Mouse (Mus musculus) heart, postnatal 10 days (tissue): Measurements from ENCODE around the gene Neurod2. TPM values are rescaled to one million over a fixed set of nuclear protein-coding genes. Genes with fewer than 3 reads are reported as not detected.
A peak's percentile ranks its signal among the peaks of the same experiment; 100 is the strongest.

ENCODE experiments used
- DNase-seq, 2 experiments: peaks; one replicate each; pipeline ENCODE4 v3.0.0; 2021
- intact Hi-C: fragments of 180-260 bp; cut with DNase I; formaldehyde crosslinking; loops from one replicate; pipeline ENCODE4 v1.15.1; 2025
- total RNA-seq, 2 experiments: library from RNA; stranded (reverse); gene quantifications; 2 replicates each; pipeline ENCODE4 v1.2.3; 2021

Neurod2 gene
- total RNA-seq, 2 experiments from 2014 or later, result not detected

- intact Hi-C loops, result no loop called here
- DNase-seq, result no peak
Measured at GRCm38 (mm10) chr11:98320381-98320780, 9.1 kb downstream of the Neurod2 start.

DNA sequence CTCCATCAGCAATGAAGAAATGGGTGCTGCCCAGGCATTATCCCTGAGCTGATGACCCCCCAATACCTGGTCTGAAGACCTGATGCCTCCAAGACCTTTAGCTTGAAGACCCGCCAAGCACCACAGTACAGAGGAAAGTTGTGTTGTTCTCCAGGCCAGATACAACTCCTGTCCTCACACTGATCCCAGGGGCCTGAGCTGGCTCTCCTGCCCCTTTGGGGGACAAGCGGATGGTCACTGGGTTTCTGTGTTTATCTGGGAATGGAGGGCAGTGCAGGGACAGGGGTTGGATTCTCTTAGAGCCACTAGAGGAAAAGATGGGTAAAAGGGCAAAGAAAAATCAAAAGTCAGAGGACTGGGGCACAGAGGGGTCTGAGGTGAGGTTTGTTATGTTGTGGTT is 9.5 kb downstream of the Neurod2 start:
- DNase-seq, result no peak
- intact Hi-C loops, result no loop called here

DNA sequence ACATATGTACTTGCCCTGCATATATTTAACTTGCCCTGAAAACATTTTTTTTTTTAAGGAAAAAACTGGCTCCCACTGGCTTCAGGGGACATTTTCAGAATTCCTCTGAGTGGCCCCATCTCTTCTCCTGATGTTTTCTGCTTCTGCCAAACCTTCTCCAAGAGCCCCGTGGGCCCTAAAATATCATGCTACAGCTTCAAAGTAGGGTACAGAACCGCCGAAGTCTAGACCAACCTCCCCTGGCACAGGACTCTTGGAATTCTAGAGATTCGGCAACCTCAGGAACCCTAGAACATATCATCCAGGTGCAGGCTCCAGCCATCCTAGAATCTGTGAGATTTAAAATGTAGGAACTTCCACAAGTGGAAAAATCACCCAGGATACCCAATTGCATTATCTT is 9.9 kb downstream of the Neurod2 start:
- DNase-seq, result no peak
- intact Hi-C loops, result no loop called here

DNA sequence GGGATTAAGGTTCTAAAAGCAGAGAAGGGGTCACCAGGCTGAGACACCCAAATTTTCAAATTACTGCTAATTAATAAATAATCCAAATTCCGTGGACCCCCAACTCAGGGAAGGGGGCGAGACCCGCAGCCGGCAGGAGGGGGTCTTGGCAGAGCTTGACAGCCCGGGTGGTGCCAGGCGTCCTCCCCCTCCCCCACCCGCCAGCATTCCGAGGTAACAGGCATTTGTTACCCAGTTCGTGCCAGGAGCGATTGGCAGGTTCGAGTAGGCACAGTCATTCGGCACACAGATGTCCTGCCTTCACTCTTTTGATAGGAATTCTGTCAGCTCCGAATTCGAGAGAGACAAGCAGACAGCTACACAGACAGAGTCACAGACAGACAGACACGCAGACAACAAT is 10.3 kb downstream of the Neurod2 start:
- DNase-seq, result no peak
- intact Hi-C loops, result no loop called here

GRCm38 (mm10) chr11:98318421-98319116 is 10.9 kb downstream of the Neurod2 start:
- intact Hi-C loops, result no loop called here
- no peak for DNase-seq

DNA sequence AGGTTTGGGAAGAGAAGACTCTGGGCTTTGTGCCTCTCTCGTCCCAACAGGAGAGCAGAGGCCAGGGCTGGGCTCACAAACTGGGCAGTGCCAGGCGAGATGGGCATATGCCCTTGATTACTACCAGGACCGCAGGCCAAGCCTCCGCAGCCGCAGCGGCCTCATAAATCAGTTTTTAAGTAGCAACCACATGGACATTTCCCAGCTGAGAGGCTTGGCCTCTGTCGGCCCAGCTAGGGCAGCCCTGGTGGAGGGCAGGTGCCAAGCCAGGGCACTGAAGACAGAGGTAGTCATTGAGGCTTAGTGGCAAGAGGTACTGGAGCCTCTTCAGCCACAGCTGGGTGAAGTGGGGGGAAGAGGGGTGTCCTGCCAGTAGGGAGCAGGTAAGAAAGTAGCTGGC is 12.0 kb downstream of the Neurod2 start:
- intact Hi-C loops, result no loop called here
- no peak for DNase-seq

GRCm38 (mm10) chr11:98313790-98314323 is 15.6 kb downstream of the Neurod2 start:
- intact Hi-C loops, result no loop called here
- peak; percentile 70 to 86 for DNase-seq

DNA sequence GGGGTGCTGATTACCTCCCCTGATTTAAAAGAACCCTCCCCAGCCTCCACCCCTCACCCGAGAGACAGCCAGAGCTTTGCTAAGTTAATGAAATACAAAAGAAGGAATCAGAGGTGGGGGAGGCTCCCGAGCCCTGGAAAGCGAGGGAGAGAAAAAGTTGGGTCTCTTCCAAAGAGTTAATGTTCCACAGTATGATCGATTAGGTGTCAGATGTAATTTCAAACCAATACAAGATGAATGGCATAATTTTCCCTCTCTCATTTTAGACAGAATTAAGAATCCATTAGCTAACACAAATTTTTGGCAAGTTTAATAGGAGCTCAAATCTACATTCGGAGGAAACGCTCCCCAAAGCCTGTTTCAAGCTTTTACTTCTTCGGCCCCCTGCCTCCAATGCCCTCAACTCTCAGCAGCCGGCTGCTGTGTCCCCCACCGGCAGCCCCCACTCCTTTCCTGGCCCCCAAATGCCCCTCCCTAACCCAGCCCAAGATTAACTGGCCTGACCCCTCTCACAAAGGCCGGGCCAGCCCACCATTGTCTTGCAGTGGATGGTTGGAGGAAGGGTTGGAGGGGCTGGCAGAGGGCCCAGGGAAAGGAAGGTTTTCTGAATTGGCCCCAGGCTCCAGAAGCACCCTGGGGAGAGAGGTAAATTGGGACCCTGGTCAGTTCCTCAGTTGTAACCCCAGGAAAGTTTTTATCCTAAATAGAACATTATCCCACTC is 30.8 kb downstream of the Neurod2 start:
- peak; percentile 34 to 52 for DNase-seq
- intact Hi-C loops, result no loop called here

DNA sequence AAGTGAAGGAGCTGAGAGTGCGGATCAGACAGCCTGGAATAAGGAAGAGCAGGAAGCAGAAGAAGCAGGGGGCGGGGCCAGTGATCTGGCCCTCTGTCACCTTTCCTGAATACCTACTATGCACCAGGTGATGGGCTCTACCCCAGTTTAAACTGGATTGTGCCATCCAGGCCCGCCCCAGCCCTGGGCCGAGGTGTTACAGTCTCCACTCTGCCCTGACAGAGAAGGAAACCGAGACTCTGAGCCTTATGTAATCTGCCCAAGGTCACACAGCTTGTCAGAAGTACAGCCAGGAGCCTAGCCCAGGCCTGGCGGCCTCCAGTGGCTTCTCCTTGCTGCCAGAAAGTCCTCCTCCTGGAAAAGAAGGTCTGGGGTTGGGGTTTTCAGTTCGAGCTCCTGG is 31.7 kb downstream of the Neurod2 start:
- intact Hi-C loops, result no loop called here
- DNase-seq, result no peak

DNA sequence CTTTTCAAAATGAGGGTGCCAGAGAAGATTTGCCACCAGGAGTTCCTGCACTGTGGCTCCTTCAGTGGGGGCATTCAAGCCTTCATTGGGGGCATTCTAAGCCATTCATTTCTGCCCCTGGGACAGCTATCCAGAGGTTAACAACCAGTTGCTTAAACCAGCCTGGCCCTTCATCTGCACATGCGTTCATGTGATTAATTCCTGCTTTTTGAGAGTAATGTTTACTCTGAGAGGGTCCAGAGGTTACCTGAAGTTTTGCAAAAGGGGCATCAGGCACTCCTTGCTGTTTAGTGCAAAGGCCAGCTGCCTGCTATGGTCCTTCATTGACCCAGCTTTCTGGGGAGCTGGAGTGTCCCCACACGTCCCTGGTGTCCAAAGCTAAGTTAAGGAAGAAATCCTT is 32.5 kb downstream of the Neurod2 start:
- no peak for DNase-seq
- intact Hi-C loops, result no loop called here

GRCm38 (mm10) chr11:98296277-98296676 is 33.2 kb downstream of the Neurod2 start:
- intact Hi-C loops, result no loop called here

DNA sequence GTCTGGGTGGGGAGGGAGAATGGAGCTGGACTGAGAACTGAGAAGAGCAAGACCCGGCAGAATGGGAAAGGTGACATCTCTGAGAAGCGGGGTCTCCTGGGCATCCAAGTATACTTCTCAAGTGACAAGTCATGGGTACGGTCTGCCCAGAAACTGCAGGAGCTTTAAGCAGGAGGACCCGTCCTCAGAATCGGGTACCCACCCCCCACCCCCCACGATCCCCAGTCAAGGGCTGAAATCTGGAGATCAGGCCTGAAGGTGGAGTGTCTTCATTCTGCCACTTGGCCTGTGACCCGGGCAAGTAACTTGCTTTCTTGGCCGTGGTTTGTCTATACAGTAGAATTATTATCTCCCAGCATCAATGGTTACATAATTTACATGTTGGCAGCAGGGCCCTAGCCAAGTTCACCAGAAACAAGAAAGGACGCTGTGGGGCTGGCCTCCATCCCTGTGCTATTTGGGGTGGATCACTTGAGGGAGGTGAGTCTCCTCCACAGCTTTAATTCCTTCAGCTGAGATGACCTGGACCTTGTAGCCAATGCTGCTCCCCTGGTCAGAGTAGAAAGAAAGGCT is 34.3 kb downstream of the Neurod2 start:
- intact Hi-C loops, result no loop called here
- no peak for DNase-seq

More at GRCm38 (mm10) chr11:98296277-98296676, 33.2 kb downstream of the Neurod2 start:
- peak in 1 of 2 experiments; percentile 45 for DNase-seq

GRCm38 (mm10) chr11:98294188-98295012 is 35.0 kb downstream of the Neurod2 start:
- intact Hi-C loops, result no loop called here
- peak; percentile 74 to 79 for DNase-seq

GRCm38 (mm10) chr11:98293070-98293469 is 36.4 kb downstream of the Neurod2 start:
- intact Hi-C loops, result no loop called here
- DNase-seq, result no peak

DNA sequence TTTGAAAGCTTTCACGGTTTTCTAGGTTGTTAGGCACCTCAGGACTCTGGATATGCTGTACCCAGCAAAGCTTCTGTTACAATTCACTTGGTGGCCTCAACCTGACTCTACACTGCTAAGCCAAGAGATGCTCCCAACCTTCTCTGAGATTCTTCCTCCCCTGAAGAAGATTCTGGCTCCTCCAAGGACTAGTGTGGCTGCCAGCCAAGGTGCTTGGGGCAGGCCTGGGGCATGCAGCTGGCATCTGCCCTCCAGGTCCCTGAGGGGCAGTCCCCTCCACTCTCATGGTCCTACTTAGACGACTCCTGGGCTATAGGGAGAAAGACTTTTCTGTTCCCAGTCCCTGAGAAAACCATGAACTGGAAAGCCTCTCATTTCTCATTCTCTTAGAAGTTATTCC is 38.5 kb downstream of the Neurod2 start:
- DNase-seq, result no peak
- intact Hi-C loops, result no loop called here

GRCm38 (mm10) chr11:98289873-98290272 is 39.6 kb downstream of the Neurod2 start:
- intact Hi-C loops, result no loop called here
- DNase-seq, result peak in 1 of 2 experiments; percentile 16

DNA sequence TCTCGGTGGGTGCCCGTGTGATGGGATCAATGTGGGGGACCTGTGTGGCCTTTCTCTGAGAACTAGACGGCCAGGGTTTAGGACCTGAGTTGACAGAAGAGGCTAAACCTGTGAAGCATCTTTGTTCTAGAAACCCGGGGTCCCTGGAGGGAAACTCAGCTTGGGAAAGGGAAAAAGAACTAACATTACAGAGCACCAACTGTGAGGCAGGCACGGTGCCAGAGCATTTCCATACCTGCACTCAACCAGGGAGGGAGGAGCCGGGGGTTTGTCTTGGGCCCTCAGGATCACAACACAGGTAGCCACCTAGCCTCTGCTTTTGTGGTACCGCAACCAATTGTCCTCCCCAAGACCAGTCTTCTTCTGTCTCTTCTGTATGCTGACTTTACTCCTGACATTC is 41.5 kb downstream of the Neurod2 start:
- DNase-seq, result no peak
- intact Hi-C loops, result no loop called here

GRCm38 (mm10) chr11:98287531-98287930 is 41.9 kb downstream of the Neurod2 start:
- intact Hi-C loops, result no loop called here

DNA sequence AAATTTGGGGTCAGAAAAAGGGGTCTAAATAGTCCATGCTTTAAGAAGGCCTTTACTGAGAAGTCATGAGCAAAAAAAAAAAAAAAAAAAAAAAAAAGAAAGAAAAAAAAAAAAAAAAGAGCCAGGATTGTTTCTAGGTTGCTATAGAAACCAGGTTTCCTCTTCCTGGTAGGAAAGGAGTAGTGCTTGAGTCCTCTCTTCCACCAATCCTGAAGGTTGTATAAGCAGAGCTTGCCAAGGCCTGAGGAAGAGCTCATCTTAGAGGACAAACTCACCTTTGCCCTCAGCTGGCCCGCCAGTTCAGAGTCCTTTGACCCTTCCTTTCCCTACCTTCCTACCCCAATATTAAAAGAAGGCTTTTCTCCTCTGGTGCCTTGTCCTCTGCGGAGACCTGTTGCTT is 44.1 kb downstream of the Neurod2 start:
- intact Hi-C loops, result no loop called here
- DNase-seq, result no peak

More at GRCm38 (mm10) chr11:98287531-98287930, 41.9 kb downstream of the Neurod2 start:
- no peak for DNase-seq

DNA sequence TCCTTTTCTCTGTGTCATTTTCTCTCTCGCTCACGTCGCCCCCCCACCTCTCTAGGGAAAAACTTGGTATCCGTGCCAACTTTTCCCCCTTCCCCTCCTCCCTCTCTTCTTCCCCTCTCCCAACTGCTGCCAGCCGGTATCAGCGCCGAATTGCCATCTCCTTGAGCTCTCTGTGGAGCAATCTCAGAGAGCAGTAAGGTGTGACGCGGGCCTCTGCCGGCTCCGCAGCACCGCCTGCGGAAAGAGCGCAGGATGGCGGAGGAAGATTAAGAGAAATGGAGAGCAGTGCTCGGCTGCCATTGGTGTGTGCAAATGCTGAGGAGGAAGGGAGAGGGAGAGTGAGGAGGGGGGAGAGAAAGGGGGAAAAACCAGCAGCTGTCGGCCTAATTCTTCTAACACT is 45.2 kb downstream of the Neurod2 start:
- intact Hi-C loops, result no loop called here
- peak in 1 of 2 experiments; percentile 18 for DNase-seq

DNA sequence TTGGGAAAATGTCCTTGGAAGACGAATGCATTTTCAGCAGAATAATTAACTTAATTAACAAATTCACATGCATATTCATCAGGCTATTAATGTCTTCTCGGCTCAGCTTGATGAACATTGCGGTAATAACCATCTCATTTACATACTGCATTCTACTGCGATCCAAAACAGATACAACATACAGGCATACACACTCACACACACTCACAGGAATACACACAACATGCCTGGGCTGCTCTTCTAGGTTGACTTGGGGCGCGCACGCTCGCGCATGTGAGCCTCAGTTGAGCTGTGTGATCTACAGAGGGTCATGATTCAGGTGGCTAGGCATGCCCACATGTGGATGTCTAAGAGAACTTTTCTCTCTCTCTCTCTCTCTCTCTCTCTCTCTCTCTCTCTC is 45.7 kb downstream of the Neurod2 start:
- intact Hi-C loops, result no loop called here
- no peak for DNase-seq
